Mouse (Mus musculus) lung, adult 2 months (tissue): ENCODE results near the gene Madd. TPM values are rescaled to one million over a fixed set of nuclear protein-coding genes. Genes with fewer than 3 reads are reported as not detected.

Experiments
- DNase-seq: peaks from one replicate; pipeline ENCODE4 v3.0.0; 2022
- H3K4me1 ChIP-seq: fragments of 200-500 bp; 2 replicates; pipeline ENCODE4 v1.6.1; 2011; ENCODE audit warnings: low read length; ENCODE audit not compliant: control insufficient read depth, insufficient read depth
- H3K4me3 ChIP-seq: fragments of 200-500 bp; replicated peaks from 2 replicates; pipeline ENCODE3; 2011; ENCODE audit warnings: low read depth, mild to moderate bottlenecking, control low read depth, low read length; ENCODE audit errors: extremely low read depth
- CTCF ChIP-seq: fragments of 200-500 bp; IDR thresholded peaks from 2 replicates; pipeline ENCODE4 v1.5.1; 2011; ENCODE audit warnings: mild to moderate bottlenecking, low read length, control low read depth; ENCODE audit not compliant: insufficient read depth
- POLR2A ChIP-seq: fragments of 200-500 bp; IDR thresholded peaks from 2 replicates; pipeline ENCODE4 v1.6.1; 2011; ENCODE audit warnings: low read depth, mild to moderate bottlenecking, control low read depth, low read length, borderline replicate concordance; ENCODE audit errors: extremely low read depth
- WGBS: fragments of 180-500 bp; shearing (Covaris S2); methylation state at CpG from one replicate; pipeline ENCODE4 v1.1.7; 2018; 5-methylcytosine and 5-hydroxymethylcytosine counted together
- polyA plus RNA-seq: library from polyadenylated mRNA; depleted of rRNA; stranded (reverse); fragments of >200 nt; gene quantifications from 2 replicates; pipeline ENCODE4 v1.2.3, GENCODE M21; 2012

Gene Madd
- polyA plus RNA-seq, 1 experiment, result 31.3 TPM

- no peak for DNase-seq
- TF ChIP-seq CTCF (no peak), POLR2A (no peak)
- Histone ChIP-seq H3K4me1 (peaks cover 8% of the 10 kb centered on the region), H3K4me3 (no peak overlapping the region)
- 83% methylated on average over 3 of the region's 3 CpGs for WGBS
Measured at GRCm38 (mm10) chr2:91198888-91199287, 15.3 kb upstream of the Madd start.

- Histone ChIP-seq H3K4me1 (peaks cover 5% of the 10 kb centered on the region; the same call in 1 of the 2 replicates), H3K4me3 (no peak overlapping the region)
- no peak; the same call in 1 of the 2 replicates for TF ChIP-seq POLR2A
- no peak for TF ChIP-seq CTCF
- WGBS, result 39% methylated on average over 3 of the region's 3 CpGs
- DNase-seq, result no peak
Measured at GRCm38 (mm10) chr2:91196577-91197001, 13.0 kb upstream of the Madd start.

- peak; percentile 83 for DNase-seq
- H3K4me3 ChIP-seq, result peak overlapping the region; percentile 53
- WGBS, result 3% methylated on average over 27 of the region's 27 CpGs
- TF ChIP-seq CTCF (peak; percentile 64), POLR2A (peak; percentile 62; the same call in 1 of the 2 replicates)
- peaks cover 5% of the 10 kb centered on the region; the same call in 1 of the 2 replicates for H3K4me1 ChIP-seq
Measured at GRCm38 (mm10) chr2:91194624-91195332, 11.1 kb upstream of the Madd start.

GRCm38 (mm10) chr2:91190501-91190900, 6.9 kb upstream of the Madd start:
- Histone ChIP-seq H3K4me1 (0 out of 2 replicates have a peak, but pooled peaks cover 3% of the 10 kb centered on the region), H3K4me3 (no peak overlapping the region)
- DNase-seq, result no peak
- 78% methylated on average over 16 of the region's 16 CpGs for WGBS
- no peak for TF ChIP-seq CTCF
- TF ChIP-seq POLR2A, result no peak

- H3K4me3 ChIP-seq, result no peak overlapping the region
- H3K4me1 ChIP-seq, result peaks cover 4% of the 10 kb centered on the region; the same call in 1 of the 2 replicates
- no peak for DNase-seq
- TF ChIP-seq POLR2A, result no peak
- TF ChIP-seq CTCF, result no peak
- 42% methylated on average over 4 of the region's 4 CpGs for whole genome bisulfite sequencing
Measured at GRCm38 (mm10) chr2:91187431-91187830, 3.8 kb upstream of the Madd start.

- no peak for DNase-seq
- Histone ChIP-seq H3K4me3 (no peak overlapping the region), H3K4me1 (peaks cover 10% of the 10 kb centered on the region; the same call in 1 of the 2 replicates)
- TF ChIP-seq CTCF (no peak), POLR2A (no peak)
- 43% methylated on average over 1 of the region's 1 CpGs for WGBS
Measured at GRCm38 (mm10) chr2:91186208-91186607, 2.6 kb upstream of the Madd start.

GRCm38 (mm10) chr2:91183148-91183513, 506 bp downstream of the Madd start:
- peaks cover 10% of the 10 kb centered on the region for H3K4me1 ChIP-seq
- TF ChIP-seq POLR2A (0 out of 2 replicates have a peak, but pooled peaks have one; percentile 3), CTCF (no peak)
- WGBS, result 1% methylated on average over 9 of the region's 9 CpGs
- peak; percentile 91 for DNase-seq
- peak overlapping the region; percentile 88 for H3K4me3 ChIP-seq

GRCm38 (mm10) chr2:91182405-91183147, 1.1 kb downstream of the Madd start:
- Histone ChIP-seq H3K4me1 (peaks cover 10% of the 10 kb centered on the region), H3K4me3 (peak overlapping the region; percentile 88)
- TF ChIP-seq CTCF (no peak), POLR2A (peak; percentile 35; the same call in 1 of the 2 replicates)
- under 1% methylated on average over 81 of the region's 81 CpGs for WGBS
- peak; percentile 64 for DNase-seq

- Histone ChIP-seq H3K4me3 (peak overlapping the region; percentile 31), H3K4me1 (peaks cover 10% of the 10 kb centered on the region)
- no peak for TF ChIP-seq CTCF
- TF ChIP-seq POLR2A, result no peak
- 16% methylated on average over 8 of the region's 8 CpGs for WGBS
- DNase-seq, result no peak
Measured at GRCm38 (mm10) chr2:91182016-91182404, 1.6 kb downstream of the Madd start.
